ENCODE assay signal across 21 mouse cellular contexts in the genomic region with DNA sequence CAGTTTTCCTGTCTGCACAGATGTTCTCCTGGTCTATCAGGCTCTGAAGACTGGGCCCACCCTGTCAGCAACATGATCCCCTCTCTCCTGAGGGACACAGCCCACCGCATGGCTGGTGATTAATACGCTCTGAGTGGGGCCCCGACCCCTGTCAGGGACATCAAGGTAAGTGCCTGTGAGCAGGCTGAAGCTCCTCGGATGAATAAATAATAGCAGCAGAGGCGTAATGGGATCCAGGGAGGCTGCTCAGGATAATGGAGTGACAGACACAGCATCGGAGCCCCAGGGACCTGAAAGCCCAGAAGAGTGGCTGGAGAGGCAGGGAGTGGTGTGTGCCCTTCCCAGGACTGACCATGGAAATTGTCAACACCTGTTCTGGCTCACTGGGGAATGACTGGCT.
DNase-seq lines count a peak whose midpoint lies in the region; ATAC-seq lines count a peak whose summit lies in the region.
"Had no signal": no experiment of that assay in that cellular context is flagged by ENCODE, and none has a peak within 500 bp of the region (broad histone marks: within the 10 kb centered on the region; RNA-seq: fewer than 3 reads in every experiment).

No protein-coding gene starts in this region.

- H3K9me3 ChIP-seq in kidney, embryonic 14.5 days (ENCODE audit: control insufficient read depth, low read length) = no peaks in the 10 kb centered on the region
- no peaks in the 10 kb centered on the region for H3K9me3 ChIP-seq in neural tube, embryonic 11.5 days (ENCODE audit: control insufficient read depth, low read length)
- no peaks in the 10 kb centered on the region for H3K9me3 ChIP-seq in neural tube, embryonic 15.5 days (replicated peaks)
- H3K9me3 ChIP-seq in embryonic facial prominence, embryonic 11.5 days (replicated peaks; ENCODE audit: control insufficient read depth, low read length) = no peaks in the 10 kb centered on the region
- H3K9me3 ChIP-seq: heart, embryonic 12.5 days; lung, embryonic 15.5 days; midbrain, embryonic 10.5 days had no signal

- ATAC-seq in kidney, embryonic 14.5 days (ENCODE audit: low FRiP score, low TSS enrichment) = peak; percentile 78
- no peak for ATAC-seq in neural tube, embryonic 11.5 days (ENCODE audit: insufficient read depth, low FRiP score, low TSS enrichment)
- no peak for ATAC-seq in neural tube, embryonic 15.5 days (ENCODE audit: low FRiP score)
- ATAC-seq in embryonic facial prominence, embryonic 11.5 days (replicated peaks; ENCODE audit: insufficient number of reproducible peaks, low FRiP score, low TSS enrichment, low read depth) = peak; percentile 66
- ATAC-seq: forebrain, embryonic 14.5 days had no signal

- no peak overlapping the region for H3K27ac ChIP-seq in kidney, embryonic 14.5 days (ENCODE audit: low read depth, low read length)
- no peak overlapping the region for H3K27ac ChIP-seq in neural tube, embryonic 11.5 days (ENCODE audit: low read depth, low read length)
- H3K27ac ChIP-seq in neural tube, embryonic 15.5 days (replicated peaks) = no peak overlapping the region
- no peak overlapping the region for H3K27ac ChIP-seq in embryonic facial prominence, embryonic 11.5 days (replicated peaks; ENCODE audit: low read depth, low read length)
- H3K27ac ChIP-seq: liver, embryonic 14.5 days; lung, embryonic 15.5 days; midbrain, embryonic 10.5 days had no signal

- no peaks in the 10 kb centered on the region for H3K27me3 ChIP-seq in kidney, embryonic 14.5 days (ENCODE audit: control insufficient read depth, insufficient read depth, low read length)
- no peaks in the 10 kb centered on the region for H3K27me3 ChIP-seq in neural tube, embryonic 11.5 days (ENCODE audit: control insufficient read depth, insufficient read depth, low read length)
- no peaks in the 10 kb centered on the region for H3K27me3 ChIP-seq in neural tube, embryonic 15.5 days (replicated peaks)
- H3K27me3 ChIP-seq in embryonic facial prominence, embryonic 11.5 days (ENCODE audit: control insufficient read depth, insufficient read depth, low read length) = no peaks in the 10 kb centered on the region
- H3K27me3 ChIP-seq: lung, embryonic 15.5 days had no signal

- H3K4me1 ChIP-seq in kidney, embryonic 14.5 days (ENCODE audit: control insufficient read depth, insufficient read depth, low read length) = peaks cover 3% of the 10 kb centered on the region; the same call in 1 of the 2 replicates
- 0 out of 2 replicates have a peak, but pooled peaks cover 2% of the 10 kb centered on the region for H3K4me1 ChIP-seq in neural tube, embryonic 11.5 days (ENCODE audit: control insufficient read depth, insufficient read depth, low read length)
- H3K4me1 ChIP-seq in neural tube, embryonic 15.5 days = peaks cover 4% of the 10 kb centered on the region
- H3K4me1 ChIP-seq in embryonic facial prominence, embryonic 11.5 days (ENCODE audit: control insufficient read depth, insufficient read depth, low read length) = no peaks in the 10 kb centered on the region

- DNase-seq in kidney, adult 11 months = no peak
- peak; percentile 27 for DNase-seq in neural tube, embryonic 11.5 days (ENCODE audit: low spot score)
- DNase-seq in embryonic facial prominence, embryonic 11.5 days (ENCODE audit: low spot score) = peak; percentile 25
- DNase-seq in retina, embryonic 14.5 days (ENCODE audit: low spot score) = peak; percentile 60
- no peak for DNase-seq in yolk sac, embryonic 10.5 days (ENCODE audit: low spot score)
- DNase-seq in testis, postnatal 14 days (ENCODE audit: low spot score) = no peak
- DNase-seq: adrenal gland, adult 2 months; cerebellum, adult 8-10 months; heart, postnatal 14 days; kidney, adult 9 months; layer of hippocampus, postnatal 36 days; lung, postnatal 4 days; right cerebral cortex, postnatal 14 days; thymus, adult 2 months had no signal

- no peak overlapping the region for H3K9ac ChIP-seq in kidney, embryonic 14.5 days (ENCODE audit: low read depth, low read length)
- no peak overlapping the region for H3K9ac ChIP-seq in neural tube, embryonic 11.5 days (ENCODE audit: low read length)
- H3K9ac ChIP-seq in neural tube, embryonic 15.5 days (replicated peaks) = no peak overlapping the region
- no peak overlapping the region for H3K9ac ChIP-seq in embryonic facial prominence, embryonic 11.5 days (replicated peaks; ENCODE audit: low read length)
- H3K9ac ChIP-seq: heart, embryonic 12.5 days; liver, embryonic 14.5 days; lung, embryonic 15.5 days had no signal

- H3K36me3 ChIP-seq in kidney, embryonic 14.5 days (ENCODE audit: control insufficient read depth, insufficient read depth, low read length) = no peaks in the 10 kb centered on the region
- no peaks in the 10 kb centered on the region for H3K36me3 ChIP-seq in neural tube, embryonic 11.5 days (ENCODE audit: control insufficient read depth, insufficient read depth, low read length)
- H3K36me3 ChIP-seq in neural tube, embryonic 15.5 days = no peaks in the 10 kb centered on the region
- no peaks in the 10 kb centered on the region for H3K36me3 ChIP-seq in embryonic facial prominence, embryonic 11.5 days (replicated peaks; ENCODE audit: control insufficient read depth, insufficient read depth, low read depth, low read length)
- H3K36me3 ChIP-seq: heart, embryonic 12.5 days; lung, embryonic 15.5 days; midbrain, embryonic 10.5 days had no signal

- H3K4me3 ChIP-seq in kidney, embryonic 14.5 days (ENCODE audit: low read length) = no peak overlapping the region
- H3K4me3 ChIP-seq in neural tube, embryonic 11.5 days (ENCODE audit: low read depth, low read length) = no peak overlapping the region
- H3K4me3 ChIP-seq in neural tube, embryonic 15.5 days (replicated peaks) = no peak overlapping the region
- no peak overlapping the region for H3K4me3 ChIP-seq in embryonic facial prominence, embryonic 11.5 days (ENCODE audit: low read depth, low read length)
- H3K4me3 ChIP-seq: heart, embryonic 12.5 days; lung, embryonic 15.5 days; midbrain, embryonic 10.5 days had no signal

- no peak overlapping the region for H3K4me2 ChIP-seq in kidney, embryonic 14.5 days (replicated peaks; ENCODE audit: low read depth, low read length)
- no peak overlapping the region for H3K4me2 ChIP-seq in neural tube, embryonic 11.5 days (ENCODE audit: low read depth)
- H3K4me2 ChIP-seq in neural tube, embryonic 15.5 days = no peak overlapping the region
- no peak overlapping the region for H3K4me2 ChIP-seq in embryonic facial prominence, embryonic 11.5 days (ENCODE audit: low read depth, low read length)
- H3K4me2 ChIP-seq: heart, embryonic 12.5 days; lung, embryonic 15.5 days had no signal

- WGBS in kidney, embryonic 14.5 days = 11% methylated on average over 6 of the region's 6 CpGs
- WGBS in neural tube, embryonic 11.5 days = 47% methylated on average over 6 of the region's 6 CpGs
- WGBS in neural tube, embryonic 15.5 days = 38% methylated on average over 6 of the region's 6 CpGs
- 24% methylated on average over 6 of the region's 6 CpGs for whole genome bisulfite sequencing in embryonic facial prominence, embryonic 11.5 days

Comparison
In these comparisons a context has a peak if more than half of its experiments do, and no peak if none do; other contexts are left out.
1. ATAC-seq: peak in kidney, embryonic 14.5 days (single experiment) and embryonic facial prominence, embryonic 11.5 days (single experiment); none in neural tube, embryonic 11.5 days (single experiment) and neural tube, embryonic 15.5 days (single experiment).
2. DNase-seq: peak in neural tube, embryonic 11.5 days (single experiment), embryonic facial prominence, embryonic 11.5 days (single experiment) and retina, embryonic 14.5 days (single experiment); none in kidney, adult 11 months (single experiment), yolk sac, embryonic 10.5 days (single experiment) and testis, postnatal 14 days (single experiment).